Mouse (Mus musculus) forebrain, embryonic 10.5 days (tissue): ENCODE measurements at regions not wholly inside any gene's neighbourhood (a gene's known extent, or its start where the extent isn't known, plus 50 kb on each side); places are given as distances from the start of the nearest gene placed in this dataset.

Source experiments
- DNase-seq: peaks from one replicate; pipeline ENCODE4 v3.0.0-alpha.2; 2017; ENCODE audit warnings: low spot score; ENCODE audit errors: extremely low spot score
- H3K27ac ChIP-seq: fragments of 300-500 bp; sonication (generic); 2 replicates; pipeline ENCODE4 v1.5.1; 2016; ENCODE audit warnings: mild to moderate bottlenecking
- H3K27me3 ChIP-seq: fragments of 300-500 bp; sonication (generic); 2 replicates; pipeline ENCODE4 v1.6.1; 2016; ENCODE audit warnings: mild to moderate bottlenecking; ENCODE audit not compliant: poor library complexity, severe bottlenecking
- H3K36me3 ChIP-seq: fragments of 300-500 bp; sonication (generic); replicated peaks from 2 replicates; pipeline ENCODE4 v1.6.1; 2016; ENCODE audit warnings: mild to moderate bottlenecking, moderate library complexity
- H3K4me1 ChIP-seq: fragments of 300-500 bp; sonication (generic); 2 replicates; pipeline ENCODE4 v1.6.1; 2016
- H3K4me3 ChIP-seq: fragments of 300-500 bp; sonication (generic); 2 replicates; pipeline ENCODE4 v1.5.1; 2016; ENCODE audit warnings: mild to moderate bottlenecking, moderate library complexity
- H3K9me3 ChIP-seq: fragments of 300-500 bp; sonication (generic); 2 replicates; pipeline ENCODE4 v1.6.1; 2016; ENCODE audit warnings: mild to moderate bottlenecking, moderate library complexity
- WGBS: fragments of 180-500 bp; shearing (Covaris S2); methylation state at CpG from one replicate; pipeline ENCODE4 v1.1.7; 2016; 5-methylcytosine and 5-hydroxymethylcytosine counted together

GRCm38 (mm10) chr2:9467573-9467972 lies 413.5 kb upstream of the 4930412O13Rik start:
- DNase-seq, result no peak
- H3K4me1 ChIP-seq, result 0 out of 2 replicates have a peak, but pooled peaks cover 4% of the 10 kb centered on the region
- no peaks in the 10 kb centered on the region for H3K27me3 ChIP-seq
- WGBS, result 89% methylated on average over 2 of the region's 2 CpGs
- no peaks in the 10 kb centered on the region for H3K9me3 ChIP-seq
- no peak overlapping the region for H3K27ac ChIP-seq
- no peaks in the 10 kb centered on the region for H3K36me3 ChIP-seq
- no peak overlapping the region for H3K4me3 ChIP-seq

- Histone ChIP-seq H3K27me3 (no peaks in the 10 kb centered on the region), H3K9me3 (no peaks in the 10 kb centered on the region), H3K36me3 (no peaks in the 10 kb centered on the region), H3K27ac (no peak overlapping the region), H3K4me3 (no peak overlapping the region), H3K4me1 (0 out of 2 replicates have a peak, but pooled peaks cover 4% of the 10 kb centered on the region)
- 83% methylated on average over 3 of the region's 3 CpGs for WGBS
- DNase-seq, result no peak
These were observed 412.4 kb upstream of the 4930412O13Rik start for GRCm38 (mm10) chr2:9468651-9469050.

- Histone ChIP-seq H3K36me3 (no peaks in the 10 kb centered on the region), H3K27ac (no peak overlapping the region), H3K9me3 (no peaks in the 10 kb centered on the region), H3K4me3 (no peak overlapping the region), H3K27me3 (no peaks in the 10 kb centered on the region), H3K4me1 (no peaks in the 10 kb centered on the region)
- 82% methylated on average over 7 of the region's 7 CpGs for WGBS
- no peak for DNase-seq
These were observed 399.2 kb upstream of the 4930412O13Rik start for GRCm38 (mm10) chr2:9481678-9482345.

- WGBS, result 94% methylated on average over 7 of the region's 7 CpGs
- Histone ChIP-seq H3K27ac (no peak overlapping the region), H3K4me1 (no peaks in the 10 kb centered on the region), H3K36me3 (no peaks in the 10 kb centered on the region), H3K4me3 (no peak overlapping the region), H3K9me3 (no peaks in the 10 kb centered on the region), H3K27me3 (no peaks in the 10 kb centered on the region)
- DNase-seq, result no peak
These were observed 393.6 kb upstream of the 4930412O13Rik start for GRCm38 (mm10) chr2:9487381-9487914.

GRCm38 (mm10) chr2:9493606-9494145 lies 387.4 kb upstream of the 4930412O13Rik start:
- 52% methylated on average over 6 of the region's 6 CpGs for WGBS
- Histone ChIP-seq H3K27ac (no peak overlapping the region), H3K4me3 (no peak overlapping the region), H3K27me3 (no peaks in the 10 kb centered on the region), H3K36me3 (no peaks in the 10 kb centered on the region), H3K4me1 (peaks cover 5% of the 10 kb centered on the region; the same call in 1 of the 2 replicates), H3K9me3 (no peaks in the 10 kb centered on the region)
- DNase-seq, result no peak

GRCm38 (mm10) chr2:9520045-9520444 lies 361.0 kb upstream of the 4930412O13Rik start:
- Histone ChIP-seq H3K36me3 (no peaks in the 10 kb centered on the region), H3K27me3 (no peaks in the 10 kb centered on the region), H3K27ac (no peak overlapping the region), H3K4me3 (no peak overlapping the region), H3K9me3 (no peaks in the 10 kb centered on the region), H3K4me1 (peaks cover 6% of the 10 kb centered on the region; the same call in 1 of the 2 replicates)
- WGBS, result 88% methylated on average over 1 of the region's 1 CpGs
- DNase-seq, result no peak

- Histone ChIP-seq H3K4me1 (no peaks in the 10 kb centered on the region), H3K9me3 (no peaks in the 10 kb centered on the region), H3K27ac (no peak overlapping the region), H3K36me3 (no peaks in the 10 kb centered on the region), H3K4me3 (no peak overlapping the region), H3K27me3 (no peaks in the 10 kb centered on the region)
- 85% methylated on average over 3 of the region's 3 CpGs for WGBS
- DNase-seq, result no peak
These were observed 355.1 kb upstream of the 4930412O13Rik start for GRCm38 (mm10) chr2:9525910-9526309.

- no peak overlapping the region for H3K4me3 ChIP-seq
- WGBS, result 92% methylated on average over 2 of the region's 2 CpGs
These were observed 345.9 kb upstream of the 4930412O13Rik start for GRCm38 (mm10) chr2:9535141-9535658.

GRCm38 (mm10) chr2:9547771-9548590 lies 333.1 kb upstream of the 4930412O13Rik start:
- no peak for DNase-seq
- Histone ChIP-seq H3K9me3 (no peaks in the 10 kb centered on the region), H3K27ac (no peak overlapping the region), H3K4me3 (no peak overlapping the region), H3K4me1 (no peaks in the 10 kb centered on the region), H3K36me3 (no peaks in the 10 kb centered on the region), H3K27me3 (no peaks in the 10 kb centered on the region)
- 85% methylated on average over 10 of the region's 10 CpGs for WGBS

More at GRCm38 (mm10) chr2:9535141-9535658, 345.9 kb upstream of the 4930412O13Rik start:
- no peaks in the 10 kb centered on the region for H3K27me3 ChIP-seq
- H3K9me3 ChIP-seq, result no peaks in the 10 kb centered on the region
- H3K27ac ChIP-seq, result no peak overlapping the region
- DNase-seq, result no peak
- H3K4me1 ChIP-seq, result no peaks in the 10 kb centered on the region
- no peaks in the 10 kb centered on the region for H3K36me3 ChIP-seq

- Histone ChIP-seq H3K4me3 (no peak overlapping the region), H3K9me3 (no peaks in the 10 kb centered on the region), H3K27ac (no peak overlapping the region), H3K27me3 (no peaks in the 10 kb centered on the region), H3K4me1 (no peaks in the 10 kb centered on the region), H3K36me3 (no peaks in the 10 kb centered on the region)
- DNase-seq, result no peak
These were observed 327.7 kb upstream of the 4930412O13Rik start for GRCm38 (mm10) chr2:9553313-9553712.

- 77% methylated on average over 6 of the region's 6 CpGs for WGBS
- Histone ChIP-seq H3K27me3 (no peaks in the 10 kb centered on the region), H3K27ac (no peak overlapping the region), H3K4me3 (no peak overlapping the region), H3K9me3 (no peaks in the 10 kb centered on the region), H3K36me3 (no peaks in the 10 kb centered on the region), H3K4me1 (no peaks in the 10 kb centered on the region)
- no peak for DNase-seq
These were observed 316.5 kb upstream of the 4930412O13Rik start for GRCm38 (mm10) chr2:9564487-9565043.

GRCm38 (mm10) chr2:9569220-9569619 lies 311.8 kb upstream of the 4930412O13Rik start:
- Histone ChIP-seq H3K36me3 (no peaks in the 10 kb centered on the region), H3K9me3 (no peaks in the 10 kb centered on the region), H3K4me1 (0 out of 2 replicates have a peak, but pooled peaks cover 2% of the 10 kb centered on the region), H3K27me3 (no peaks in the 10 kb centered on the region), H3K4me3 (no peak overlapping the region), H3K27ac (no peak overlapping the region)
- DNase-seq, result no peak
- 83% methylated on average over 4 of the region's 4 CpGs for WGBS
